Mouse (Mus musculus): Measurements from ENCODE around the gene Pomgnt2. TPM values are rescaled to one million over a fixed set of nuclear protein-coding genes. Genes with fewer than 3 reads are reported as not detected.
A peak's percentile ranks its signal among the peaks of the same experiment; 100 is the strongest.

Gene Pomgnt2
- polyA plus RNA-seq, 1 experiment: 7.5 TPM

GRCm38 (mm10) chr9:122010751-122011150 is 13.8 kb upstream of the Pomgnt2 start:
- no peak overlapping the region for H3K9ac ChIP-seq (ENCODE audit: low read depth, poor library complexity, severe bottlenecking)
- no peaks in the 10 kb centered on the region for H3K9me3 ChIP-seq (replicated peaks; ENCODE audit: control insufficient read depth, insufficient read depth, low read length, poor library complexity, severe bottlenecking)
- H3K36me3 ChIP-seq (ENCODE audit: control insufficient read depth, insufficient read depth, low read length, poor library complexity, severe bottlenecking): no peaks in the 10 kb centered on the region
- H3K4me1 ChIP-seq (ENCODE audit: control insufficient read depth, insufficient read depth, low read length): no peaks in the 10 kb centered on the region
- no peak overlapping the region for H3K4me3 ChIP-seq (ENCODE audit: low read depth, low read length)
- no peak overlapping the region for H3K27ac ChIP-seq (ENCODE audit: insufficient read depth, low read length)
- no peak for TF ChIP-seq POLR2A (IDR thresholded peaks at IDR 0.05; ENCODE audit: insufficient read depth, low read length)
- TF ChIP-seq CTCF (IDR thresholded peaks at IDR 0.05; ENCODE audit: low read depth, low read length): no peak
- no peak for TF ChIP-seq EP300 (IDR thresholded peaks at IDR 0.05; ENCODE audit: insufficient read depth, low read depth, low read length)
- H3K27me3 ChIP-seq (ENCODE audit: control insufficient read depth, insufficient read depth, low read length, poor library complexity, severe bottlenecking): no peaks in the 10 kb centered on the region

- Histone ChIP-seq H3K27me3 (ENCODE audit: control insufficient read depth, insufficient read depth, low read length, poor library complexity, severe bottlenecking) (no peaks in the 10 kb centered on the region), H3K4me3 (ENCODE audit: low read depth, low read length) (no peak overlapping the region), H3K36me3 (ENCODE audit: control insufficient read depth, insufficient read depth, low read length, poor library complexity, severe bottlenecking) (no peaks in the 10 kb centered on the region), H3K9me3 (replicated peaks; ENCODE audit: control insufficient read depth, insufficient read depth, low read length, poor library complexity, severe bottlenecking) (no peaks in the 10 kb centered on the region), H3K9ac (ENCODE audit: low read depth, poor library complexity, severe bottlenecking) (no peak overlapping the region), H3K27ac (ENCODE audit: insufficient read depth, low read length) (no peak overlapping the region), H3K4me1 (ENCODE audit: control insufficient read depth, insufficient read depth, low read length) (no peaks in the 10 kb centered on the region)
- TF ChIP-seq EP300 (IDR thresholded peaks at IDR 0.05; ENCODE audit: insufficient read depth, low read depth, low read length) (no peak), POLR2A (IDR thresholded peaks at IDR 0.05; ENCODE audit: insufficient read depth, low read length) (no peak), CTCF (IDR thresholded peaks at IDR 0.05; ENCODE audit: low read depth, low read length) (no peak)
These were observed 12.0 kb upstream of the Pomgnt2 start for GRCm38 (mm10) chr9:122008876-122009275.

GRCm38 (mm10) chr9:122006609-122007008 is 9.7 kb upstream of the Pomgnt2 start:
- H3K27me3 ChIP-seq (ENCODE audit: control insufficient read depth, insufficient read depth, low read length, poor library complexity, severe bottlenecking): no peaks in the 10 kb centered on the region
- no peaks in the 10 kb centered on the region; the same call in 1 of the 2 replicates for H3K9me3 ChIP-seq (replicated peaks; ENCODE audit: control insufficient read depth, insufficient read depth, low read length, poor library complexity, severe bottlenecking)
- TF ChIP-seq POLR2A (IDR thresholded peaks at IDR 0.05; ENCODE audit: insufficient read depth, low read length) (no peak), CTCF (IDR thresholded peaks at IDR 0.05; ENCODE audit: low read depth, low read length) (no peak), EP300 (IDR thresholded peaks at IDR 0.05; ENCODE audit: insufficient read depth, low read depth, low read length) (no peak)
- H3K27ac ChIP-seq (ENCODE audit: insufficient read depth, low read length): no peak overlapping the region
- H3K4me3 ChIP-seq (ENCODE audit: low read depth, low read length): no peak overlapping the region
- no peaks in the 10 kb centered on the region for H3K36me3 ChIP-seq (ENCODE audit: control insufficient read depth, insufficient read depth, low read length, poor library complexity, severe bottlenecking)
- no peak overlapping the region for H3K9ac ChIP-seq (ENCODE audit: low read depth, poor library complexity, severe bottlenecking)
- H3K4me1 ChIP-seq (ENCODE audit: control insufficient read depth, insufficient read depth, low read length): no peaks in the 10 kb centered on the region

- Histone ChIP-seq H3K4me3 (ENCODE audit: low read depth, low read length) (no peak overlapping the region), H3K4me1 (ENCODE audit: control insufficient read depth, insufficient read depth, low read length) (no peaks in the 10 kb centered on the region), H3K9ac (ENCODE audit: low read depth, poor library complexity, severe bottlenecking) (no peak overlapping the region), H3K27me3 (ENCODE audit: control insufficient read depth, insufficient read depth, low read length, poor library complexity, severe bottlenecking) (no peaks in the 10 kb centered on the region), H3K9me3 (replicated peaks; ENCODE audit: control insufficient read depth, insufficient read depth, low read length, poor library complexity, severe bottlenecking) (no peaks in the 10 kb centered on the region; the same call in 1 of the 2 replicates), H3K36me3 (ENCODE audit: control insufficient read depth, insufficient read depth, low read length, poor library complexity, severe bottlenecking) (no peaks in the 10 kb centered on the region), H3K27ac (ENCODE audit: insufficient read depth, low read length) (no peak overlapping the region)
- TF ChIP-seq EP300 (IDR thresholded peaks at IDR 0.05; ENCODE audit: insufficient read depth, low read depth, low read length): no peak
- no peak for TF ChIP-seq CTCF (IDR thresholded peaks at IDR 0.05; ENCODE audit: low read depth, low read length)
- no peak for TF ChIP-seq POLR2A (IDR thresholded peaks at IDR 0.05; ENCODE audit: insufficient read depth, low read length)
These were observed 9.3 kb upstream of the Pomgnt2 start for GRCm38 (mm10) chr9:122006175-122006574.

- H3K27me3 ChIP-seq (ENCODE audit: control insufficient read depth, insufficient read depth, low read length, poor library complexity, severe bottlenecking): no peaks in the 10 kb centered on the region
- no peak overlapping the region for H3K9ac ChIP-seq (ENCODE audit: low read depth, poor library complexity, severe bottlenecking)
- H3K4me1 ChIP-seq (ENCODE audit: control insufficient read depth, insufficient read depth, low read length): no peaks in the 10 kb centered on the region
- no peak overlapping the region for H3K27ac ChIP-seq (ENCODE audit: insufficient read depth, low read length)
- peaks cover 2% of the 10 kb centered on the region; the same call in 1 of the 2 replicates for H3K9me3 ChIP-seq (replicated peaks; ENCODE audit: control insufficient read depth, insufficient read depth, low read length, poor library complexity, severe bottlenecking)
- H3K4me3 ChIP-seq (ENCODE audit: low read depth, low read length): no peak overlapping the region
- no peaks in the 10 kb centered on the region for H3K36me3 ChIP-seq (ENCODE audit: control insufficient read depth, insufficient read depth, low read length, poor library complexity, severe bottlenecking)
- TF ChIP-seq CTCF (IDR thresholded peaks at IDR 0.05; ENCODE audit: low read depth, low read length) (no peak), POLR2A (IDR thresholded peaks at IDR 0.05; ENCODE audit: insufficient read depth, low read length) (no peak), EP300 (IDR thresholded peaks at IDR 0.05; ENCODE audit: insufficient read depth, low read depth, low read length) (no peak)
These were observed 1.1 kb upstream of the Pomgnt2 start for GRCm38 (mm10) chr9:121997978-121998377.

GRCm38 (mm10) chr9:121995508-121996131 is 1.3 kb downstream of the Pomgnt2 start:
- peak overlapping the region; percentile 80 for H3K9ac ChIP-seq (ENCODE audit: low read depth, poor library complexity, severe bottlenecking)
- no peaks in the 10 kb centered on the region for H3K27me3 ChIP-seq (ENCODE audit: control insufficient read depth, insufficient read depth, low read length, poor library complexity, severe bottlenecking)
- H3K36me3 ChIP-seq (ENCODE audit: control insufficient read depth, insufficient read depth, low read length, poor library complexity, severe bottlenecking): no peaks in the 10 kb centered on the region
- no peaks in the 10 kb centered on the region for H3K4me1 ChIP-seq (ENCODE audit: control insufficient read depth, insufficient read depth, low read length)
- TF ChIP-seq POLR2A (IDR thresholded peaks at IDR 0.05; ENCODE audit: insufficient read depth, low read length) (peak; percentile 44), CTCF (IDR thresholded peaks at IDR 0.05; ENCODE audit: low read depth, low read length) (no peak), EP300 (IDR thresholded peaks at IDR 0.05; ENCODE audit: insufficient read depth, low read depth, low read length) (no peak)
- no peak overlapping the region for H3K27ac ChIP-seq (ENCODE audit: insufficient read depth, low read length)
- H3K4me3 ChIP-seq (ENCODE audit: low read depth, low read length): peak overlapping the region; percentile 95
- H3K9me3 ChIP-seq (replicated peaks; ENCODE audit: control insufficient read depth, insufficient read depth, low read length, poor library complexity, severe bottlenecking): no peaks in the 10 kb centered on the region
